ENCODE assay signal across 16 mouse cellular contexts in the genomic region with DNA sequence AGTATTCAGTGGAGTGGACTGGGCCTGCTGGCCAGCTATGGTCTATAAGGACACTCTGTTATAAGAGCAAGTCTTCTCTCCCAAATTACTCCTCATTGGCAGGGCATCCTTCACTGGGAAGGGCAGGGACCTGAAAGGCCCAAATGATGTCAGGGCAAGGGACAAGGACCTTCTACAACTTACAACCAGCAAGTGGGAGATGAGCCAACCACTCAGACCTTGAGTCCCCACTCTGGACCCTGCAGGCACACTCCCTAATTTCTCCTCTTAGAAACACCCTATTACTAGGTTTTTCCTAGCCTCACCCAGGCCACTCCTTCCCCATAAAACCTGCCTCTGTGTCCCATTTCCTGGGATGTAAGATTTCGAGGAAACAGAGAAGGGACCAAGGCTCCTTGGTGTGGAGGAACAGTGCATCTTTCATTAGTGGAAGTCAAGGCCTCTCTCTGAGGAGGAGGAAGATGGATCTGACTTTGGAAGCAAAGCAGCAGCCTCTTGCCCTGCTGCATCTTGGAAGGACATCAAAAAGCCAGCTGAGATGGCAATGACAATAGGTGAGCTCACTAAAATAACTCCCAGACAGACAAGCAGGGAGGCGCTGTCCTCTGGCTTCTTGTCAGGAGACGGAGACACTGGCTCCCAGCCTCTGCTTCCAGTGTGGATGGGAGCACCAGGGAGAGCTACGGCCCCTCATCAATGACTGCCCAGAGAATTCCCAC.
"Had no signal": no experiment of that assay in that cellular context is flagged by ENCODE, and none has a peak within 500 bp of the region (broad histone marks: within the 10 kb centered on the region; RNA-seq: fewer than 3 reads in every experiment).

No protein-coding gene starts in this region.

- H3K4me3 ChIP-seq: midbrain, embryonic 10.5 days; midbrain, embryonic 12.5 days; myocyte; neural tube, embryonic 13.5 days; neural tube, embryonic 15.5 days; stomach, embryonic 15.5 days had no signal

- DNase-seq: lung, adult 18-20 months; lung, embryonic 14.5 days; lung, postnatal 10 days; lung, postnatal 4 days; midbrain, embryonic 14.5 days; right cerebral cortex, postnatal 14 days; thymus, adult 2 months; thymus, postnatal 25 days; thymus, postnatal 4 days had no signal

- H3K27ac ChIP-seq: midbrain, embryonic 10.5 days; midbrain, embryonic 12.5 days; neural tube, embryonic 13.5 days; neural tube, embryonic 15.5 days; stomach, embryonic 15.5 days; stomach, postnatal 0 days had no signal
